Mouse (Mus musculus) yolk sac, embryonic 10.5 days (tissue): ENCODE results near the gene Mbd4.

ENCODE experiments used
- DNase-seq: peaks from one replicate; pipeline ENCODE4 v3.0.0-alpha.2; 2017; ENCODE audit warnings: low spot score

Mbd4 gene

DNA sequence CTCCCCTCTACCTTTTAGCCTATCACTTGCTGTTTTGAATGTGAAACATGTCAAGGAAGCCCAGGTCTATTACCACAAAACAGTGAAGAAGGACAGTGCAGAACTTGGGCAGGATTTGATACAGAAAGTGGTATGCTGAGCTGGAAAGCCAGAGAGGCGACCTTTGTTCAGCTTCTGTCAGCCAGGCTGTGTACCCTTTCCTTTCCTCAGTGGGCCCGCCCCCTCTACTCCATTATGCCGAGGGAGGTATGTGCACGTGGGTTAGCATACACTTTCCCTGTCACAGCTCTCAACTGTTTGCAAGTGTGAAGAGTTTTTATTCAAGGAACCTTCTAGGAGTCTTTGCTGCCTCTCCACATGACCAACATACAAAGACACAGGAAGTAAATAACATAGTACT lies 6.1 kb upstream of the Mbd4 start:
- peak; percentile 77 for DNase-seq

DNA sequence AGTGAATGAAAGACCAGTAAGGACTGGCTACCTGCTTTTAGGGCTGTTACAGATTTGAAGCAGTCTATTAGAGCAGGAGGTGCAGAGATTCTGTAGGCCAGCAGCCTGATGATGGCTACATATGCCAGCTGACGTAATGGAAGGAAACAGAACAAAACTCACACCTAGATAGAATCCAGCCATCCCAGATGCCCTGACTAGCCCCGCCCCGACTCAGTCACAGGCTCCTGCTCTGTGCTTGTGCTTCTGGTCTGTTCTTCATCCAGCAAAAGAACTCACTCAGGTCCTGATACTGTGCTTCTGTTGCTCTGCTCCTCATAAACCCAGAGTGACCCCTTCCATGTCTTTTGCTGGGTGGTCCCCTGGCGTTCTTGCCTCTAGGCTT lies 3.2 kb upstream of the Mbd4 start:
- no peak for DNase-seq

DNA sequence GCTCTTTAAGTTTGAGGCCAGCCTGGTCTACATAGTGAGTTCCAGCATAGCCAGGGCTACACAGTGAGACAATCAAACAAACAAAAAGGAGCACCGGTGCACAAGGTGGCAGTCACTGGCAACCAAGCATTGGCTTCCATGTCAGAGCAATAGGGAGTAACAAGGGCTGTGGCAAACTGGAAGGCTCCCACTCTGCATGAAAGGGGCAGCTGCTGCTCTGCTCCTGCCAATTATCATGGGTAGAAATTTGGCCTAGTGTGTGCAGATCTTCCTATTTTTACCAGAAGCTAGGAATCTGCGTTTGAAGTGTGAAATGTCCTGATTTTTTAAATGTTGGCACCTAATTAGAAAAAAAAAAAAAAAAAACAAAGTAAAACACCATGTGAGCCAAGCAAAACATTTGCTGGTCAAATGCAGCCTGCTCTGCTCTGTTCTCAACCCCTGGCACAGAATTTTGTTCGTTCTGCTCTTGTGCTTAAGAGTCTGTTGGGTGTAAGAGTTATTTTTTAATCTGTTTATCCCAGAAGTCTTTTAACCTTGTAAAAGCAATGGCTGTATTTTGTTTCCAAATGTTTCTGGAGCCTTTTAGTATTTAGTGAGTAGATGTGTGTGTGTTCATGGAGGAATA lies 2.7 kb upstream of the Mbd4 start:
- no peak for DNase-seq

DNA sequence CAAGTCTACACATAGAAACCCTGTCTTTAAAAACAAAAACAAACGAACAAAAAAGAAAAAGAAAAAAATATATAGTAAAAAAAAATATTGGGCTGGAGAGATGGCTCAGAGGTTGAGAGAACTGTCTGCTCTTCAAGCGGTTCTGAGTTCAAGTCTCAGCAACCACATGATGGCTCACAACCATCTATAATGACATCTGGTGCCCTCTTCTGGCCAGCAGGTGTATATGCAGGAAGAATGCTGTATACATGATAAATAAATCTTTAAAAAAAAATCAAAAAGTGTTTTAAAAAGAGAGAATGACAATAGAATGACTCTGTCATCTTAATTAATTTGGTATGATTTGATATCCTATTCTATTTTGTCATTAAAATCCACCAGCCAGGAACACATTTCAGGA lies 1.3 kb upstream of the Mbd4 start:
- DNase-seq = no peak

DNA sequence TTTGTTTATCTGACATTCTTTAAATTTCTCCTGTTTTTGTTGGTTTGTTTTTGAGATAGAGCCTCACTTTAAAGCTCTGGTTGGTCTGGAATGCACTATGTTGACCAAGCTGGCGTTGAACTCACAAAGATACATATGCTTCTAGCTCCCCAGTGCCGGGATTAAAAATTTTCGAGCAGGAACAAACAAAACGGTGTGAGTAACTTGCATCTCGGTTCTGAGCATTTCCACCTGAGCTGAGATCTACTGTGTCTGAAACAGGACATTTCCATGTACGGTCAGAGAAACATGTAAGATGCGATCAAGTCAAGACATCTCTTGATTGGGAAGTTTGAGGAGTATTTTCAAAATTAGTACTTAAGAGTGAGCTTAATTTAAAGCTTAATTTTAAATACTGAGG lies 814 bp upstream of the Mbd4 start:
- no peak for DNase-seq

DNA sequence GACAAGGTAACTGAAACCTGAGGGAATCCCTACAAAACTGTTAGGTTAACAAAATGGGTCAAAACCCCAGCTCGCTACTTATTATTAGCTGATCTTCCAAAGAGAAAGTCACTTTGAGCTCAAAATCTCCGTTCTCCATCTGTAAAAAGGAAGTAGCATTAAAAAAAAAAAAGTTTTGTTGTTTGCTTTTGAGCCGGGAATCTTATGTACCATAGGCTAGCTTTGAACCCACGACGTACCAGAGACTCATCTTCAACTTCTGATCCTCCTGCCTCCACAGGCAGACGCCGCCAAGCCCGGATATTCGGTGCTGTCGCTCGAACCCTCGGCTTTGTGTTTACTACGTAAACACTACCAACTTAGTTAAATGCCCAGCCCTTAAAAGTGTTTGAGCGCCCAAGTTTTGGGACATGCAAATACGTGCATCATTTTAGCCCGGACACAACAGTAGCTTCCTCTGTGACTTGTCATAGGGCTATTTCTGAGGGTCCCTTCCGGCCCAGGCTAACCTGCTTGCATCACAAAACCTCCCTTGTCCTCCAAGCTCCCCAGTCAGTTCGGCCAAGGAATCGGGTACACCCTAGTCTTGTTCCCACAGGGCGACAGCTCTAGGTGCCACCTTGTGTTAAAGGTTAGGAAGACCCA lies 603 bp downstream of the Mbd4 start:
- no peak for DNase-seq

DNA sequence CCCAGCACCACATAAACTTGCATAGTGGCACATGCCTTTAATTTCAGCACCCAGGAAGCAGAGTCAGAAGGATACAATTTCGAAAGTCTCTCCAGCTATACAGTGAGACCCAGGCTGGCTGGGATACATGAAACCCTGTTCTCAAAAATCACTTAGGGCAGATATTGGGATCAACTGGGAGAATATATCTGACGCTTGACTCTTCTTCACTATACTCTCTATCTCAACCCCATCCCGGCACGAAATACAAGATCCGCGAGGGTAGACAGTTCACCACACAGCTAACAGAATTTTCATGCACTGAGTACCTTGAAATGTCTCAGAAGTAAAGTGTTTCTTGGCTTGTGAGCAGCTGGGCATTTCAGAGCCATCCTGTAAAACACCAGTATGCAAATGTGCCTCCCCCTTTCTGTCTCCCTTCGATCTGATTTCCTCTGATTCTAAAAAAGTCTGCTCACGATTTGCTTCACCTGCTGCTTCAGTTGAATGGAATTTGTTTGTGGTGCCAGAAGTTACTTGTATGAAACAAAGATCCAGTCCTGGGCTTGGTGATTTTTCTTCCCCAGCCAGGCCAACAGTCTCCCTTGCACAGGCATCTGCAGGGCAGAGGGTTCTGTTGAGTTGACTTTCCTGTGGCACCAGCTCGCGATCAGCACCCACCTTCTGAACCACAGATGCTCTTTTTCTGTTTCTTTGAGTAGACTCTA lies 4.4 kb downstream of the Mbd4 start:
- no peak for DNase-seq

DNA sequence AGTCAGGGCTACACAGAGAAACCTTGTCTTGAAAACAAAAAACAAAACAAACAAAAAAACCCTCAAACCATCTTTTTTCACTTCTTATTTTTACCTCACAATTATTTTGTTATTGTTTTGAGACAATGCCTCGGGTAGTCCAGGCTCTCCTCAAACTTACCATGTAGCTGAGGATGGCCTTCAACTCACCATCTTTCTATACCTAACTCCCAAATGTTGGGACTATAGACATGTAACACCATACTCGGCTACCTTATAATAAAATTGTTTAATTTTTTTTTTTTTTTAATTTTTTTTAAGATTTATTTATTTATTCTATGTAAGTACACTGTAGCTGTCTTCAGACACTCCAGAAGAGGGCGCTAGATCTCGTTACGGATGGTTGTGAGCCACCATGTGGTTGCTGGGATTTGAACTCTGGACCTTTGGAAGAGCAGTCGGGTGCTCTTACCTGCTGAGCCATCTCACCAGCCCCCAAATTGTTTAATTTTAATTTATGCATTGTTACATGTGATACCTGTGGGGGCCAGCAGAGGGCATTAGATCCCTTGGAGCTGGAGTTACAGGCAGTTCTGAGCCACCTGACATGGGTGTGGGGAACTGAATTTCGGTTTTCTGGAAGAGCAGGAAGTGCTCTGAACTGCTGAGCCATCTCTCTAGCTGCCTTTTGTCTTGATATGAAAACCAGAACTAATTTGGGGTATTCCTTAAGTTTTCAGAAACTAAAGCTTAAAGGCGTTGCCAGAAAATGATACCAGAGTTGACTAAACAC lies 6.3 kb downstream of the Mbd4 start:
- DNase-seq = no peak

DNA sequence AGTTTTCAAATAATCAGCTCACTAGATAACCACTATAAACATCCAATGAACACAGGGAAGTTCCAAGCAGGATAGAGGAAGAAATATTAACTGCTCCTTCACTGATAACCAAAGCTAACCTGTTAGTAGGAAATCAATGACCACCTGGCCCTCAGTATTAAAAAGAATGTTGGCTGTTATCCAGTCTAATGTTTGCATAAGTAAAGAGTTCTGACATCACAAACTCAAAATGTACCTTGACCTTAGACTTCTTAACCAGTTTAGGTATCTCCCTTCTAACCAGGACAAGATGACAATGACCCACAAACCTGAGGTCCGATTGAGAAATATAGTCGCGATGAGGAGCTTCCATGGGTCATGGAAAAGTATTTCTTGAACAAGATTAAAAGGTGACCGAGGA lies 8.2 kb downstream of the Mbd4 start:
- no peak for DNase-seq

DNA sequence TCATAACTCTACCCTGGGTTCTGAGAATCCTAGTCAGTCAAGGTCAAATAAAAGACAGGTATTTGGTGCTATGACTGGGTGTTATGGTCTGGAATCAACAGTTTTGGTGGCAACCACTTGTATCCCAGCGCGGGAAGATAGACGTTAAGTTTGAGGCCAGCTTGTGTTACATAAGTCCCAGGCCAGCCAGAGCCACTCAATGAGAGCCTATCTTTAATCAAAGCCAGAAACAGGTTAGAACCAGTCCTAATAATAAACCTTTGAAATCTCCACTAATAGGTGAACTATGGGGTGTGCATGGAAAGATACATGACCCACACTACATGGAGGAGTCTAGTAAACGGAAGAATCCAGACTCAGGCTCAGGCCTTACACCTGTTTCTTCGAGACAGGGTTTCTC lies 14.4 kb downstream of the Mbd4 start:
- DNase-seq = no peak

DNA sequence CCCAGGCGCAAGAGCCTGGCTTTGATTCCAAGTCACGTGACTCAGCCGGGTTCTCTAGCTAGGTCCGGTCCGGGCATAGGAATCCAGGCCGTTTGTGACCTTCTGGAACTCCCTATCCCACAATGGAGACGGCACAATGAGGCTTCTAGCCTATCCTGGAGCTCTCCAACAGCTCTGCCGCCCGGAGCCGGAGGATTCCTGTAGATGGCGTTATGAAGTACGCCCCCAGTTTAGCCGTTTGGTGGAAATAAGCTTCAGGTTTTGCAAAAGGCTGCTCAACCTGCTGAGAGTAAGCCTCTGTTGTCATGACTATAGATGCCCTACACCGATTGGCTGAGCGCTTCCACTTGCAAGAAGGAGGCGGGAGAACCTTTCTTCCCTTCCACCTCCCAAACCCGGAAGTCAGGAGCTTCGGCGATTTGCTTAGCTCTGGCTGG lies 15.0 kb downstream of the Mbd4 start, which contains the start of gene Efcab12:
TSS of gene Efcab12 (minus strand) at position 252 of the 437 bp plus-strand sequence.
- DNase-seq = peak; percentile 76

DNA sequence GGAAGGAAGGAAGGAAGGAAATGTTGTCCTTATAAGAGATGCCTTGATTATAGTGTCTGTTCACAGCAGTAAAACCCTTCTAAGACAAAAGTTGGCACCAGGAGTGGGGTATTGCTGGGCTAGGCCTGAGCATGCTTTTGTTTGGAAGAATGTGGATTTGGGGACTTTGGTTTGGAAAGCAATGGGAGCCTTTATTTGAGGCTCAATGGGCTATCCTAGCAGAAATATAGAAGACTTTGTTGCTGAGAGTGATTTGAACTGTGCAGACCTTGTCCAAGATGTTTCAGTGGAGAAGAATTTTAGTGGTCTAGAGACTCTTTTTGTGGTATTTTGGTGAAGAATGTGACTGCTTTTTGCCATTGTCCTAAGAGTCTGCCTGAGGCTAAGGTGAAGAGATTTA lies 19.3 kb downstream of the Mbd4 start:
- DNase-seq = no peak

DNA sequence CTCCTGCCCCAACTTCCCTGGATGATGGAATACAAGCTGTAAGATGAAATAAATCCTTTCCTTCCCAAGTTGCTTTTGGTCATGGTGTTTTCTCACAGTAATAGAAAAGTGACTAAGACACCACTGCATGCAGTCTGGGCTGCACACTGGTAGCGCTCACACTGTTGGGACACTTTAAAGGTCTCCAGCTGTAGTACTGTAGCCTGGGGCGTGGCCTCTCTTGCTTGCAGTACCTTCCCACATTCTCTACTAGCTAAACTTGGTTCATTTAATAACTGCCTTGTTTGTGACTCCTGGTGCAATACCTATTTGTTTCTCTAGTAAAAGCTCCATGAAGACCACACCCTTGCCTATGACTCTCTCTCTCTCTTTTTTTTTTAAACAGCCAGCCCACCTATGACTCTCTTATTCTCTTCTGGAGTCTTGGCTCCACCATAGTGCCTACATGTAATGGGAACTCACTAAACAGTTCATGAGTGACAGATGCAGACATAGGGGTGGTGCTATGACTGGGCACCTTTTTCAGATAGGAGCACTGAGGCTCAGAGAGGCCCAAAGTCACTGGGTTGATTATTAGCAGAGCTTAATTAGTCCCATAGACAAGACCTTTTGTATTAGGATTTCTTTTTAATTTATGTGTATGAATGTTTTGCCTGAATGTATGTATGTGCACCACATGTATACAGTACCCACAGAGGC lies 20.9 kb downstream of the Mbd4 start:
- DNase-seq = no peak

DNA sequence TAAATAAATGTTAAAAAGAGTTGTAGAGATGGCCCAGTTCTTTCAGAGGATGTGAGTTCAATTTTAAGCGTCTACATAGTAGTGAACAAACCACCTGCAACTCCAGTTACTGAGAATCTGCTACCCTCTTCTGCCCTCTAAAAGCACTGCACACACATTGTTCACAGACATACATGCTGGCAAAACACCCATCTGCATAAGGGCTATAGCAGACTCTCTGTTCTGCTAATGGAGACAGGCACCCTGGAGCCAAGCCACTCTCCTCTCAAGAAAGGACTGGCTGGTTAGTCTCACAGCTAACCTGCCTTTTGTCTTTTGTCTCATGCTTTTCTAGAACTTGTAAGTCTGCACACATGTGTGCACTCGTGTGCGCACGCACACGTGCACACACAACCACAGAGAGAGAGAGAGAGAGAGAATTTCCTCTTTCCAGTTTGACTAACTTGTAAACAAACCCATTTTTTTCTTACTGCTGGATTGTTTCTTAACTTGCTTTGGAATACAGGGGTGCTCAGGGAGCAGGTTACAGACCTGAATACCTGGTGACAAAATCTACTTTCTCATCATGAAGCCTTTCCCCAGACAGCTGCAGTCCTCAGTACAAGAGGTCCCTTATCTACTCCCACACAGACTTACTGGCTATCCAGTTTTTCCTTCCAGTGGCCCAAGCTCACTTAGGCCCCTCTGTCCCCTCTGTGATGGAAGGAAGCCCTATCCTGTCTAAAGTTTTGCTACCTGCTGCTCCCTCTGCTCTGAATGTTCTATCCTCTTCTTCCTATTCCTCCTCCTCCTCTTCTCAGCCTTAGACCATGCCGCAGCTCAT lies 22.2 kb downstream of the Mbd4 start:
- no peak for DNase-seq

DNA sequence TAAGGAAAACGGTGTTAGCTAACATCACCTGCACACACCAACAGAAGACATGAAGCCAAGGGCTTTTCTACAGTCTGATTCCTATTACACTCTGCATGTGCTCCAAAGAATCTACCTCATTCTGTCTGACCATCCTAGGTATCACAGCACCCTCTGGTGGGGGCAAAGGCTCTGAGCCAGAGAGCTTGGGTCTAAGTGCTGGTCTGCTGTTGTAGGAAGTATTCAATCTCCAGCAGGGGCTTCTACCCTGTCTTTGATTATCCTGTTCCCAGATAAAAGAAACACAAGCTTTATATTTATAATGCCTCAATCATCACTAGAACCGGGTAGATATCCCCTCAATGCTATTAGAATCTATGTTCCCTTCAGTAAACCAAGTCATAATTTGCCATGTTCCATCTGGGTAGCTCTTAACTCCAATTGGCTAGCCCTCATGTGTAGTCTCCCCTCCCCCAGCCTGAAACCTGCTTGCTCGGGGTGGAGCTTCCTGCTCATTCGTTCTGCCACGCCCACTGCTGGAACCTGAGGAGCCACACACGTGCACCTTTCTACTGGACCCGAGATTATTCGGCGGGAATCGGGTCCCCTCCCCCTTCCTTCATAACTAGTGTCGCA lies 29.2 kb downstream of the Mbd4 start:
- peak; percentile 89 for DNase-seq

DNA sequence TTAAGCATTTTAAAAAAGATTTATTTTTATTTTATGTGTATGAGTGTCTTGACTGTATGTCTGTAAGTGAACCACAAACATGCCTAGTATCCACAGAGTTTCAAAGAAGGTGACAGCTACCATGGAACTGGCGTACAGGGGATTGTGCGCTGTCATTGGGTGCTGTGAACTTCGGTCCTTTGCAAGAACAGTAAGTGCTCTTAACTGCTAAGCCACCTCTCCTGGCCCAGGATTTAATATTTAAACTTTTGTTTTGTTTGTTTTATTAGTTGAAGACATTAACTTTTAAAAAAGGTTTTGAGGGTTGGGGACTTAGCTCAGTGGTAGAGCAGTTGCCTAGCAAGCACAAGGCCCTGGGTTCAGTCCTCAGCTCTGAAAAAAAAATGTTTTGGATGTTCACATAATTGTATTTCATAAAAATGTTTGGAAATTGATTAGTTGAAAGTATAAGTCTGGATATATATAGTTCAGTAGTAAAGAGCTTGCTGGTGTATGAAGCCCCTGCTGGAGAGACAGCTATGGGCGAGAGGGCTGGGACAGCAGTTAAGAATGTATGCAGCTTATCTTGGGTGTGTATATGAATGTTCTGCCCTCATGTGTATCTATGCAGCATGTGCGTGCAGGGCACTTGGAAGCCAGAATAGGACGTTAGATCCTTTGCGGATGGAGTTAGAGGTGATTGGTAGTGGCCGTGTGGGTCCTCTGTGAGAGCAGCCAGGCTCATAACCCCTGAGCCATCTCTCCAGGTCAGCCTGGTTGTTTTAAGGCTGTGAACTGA lies 31.8 kb downstream of the Mbd4 start:
- DNase-seq = no peak

DNA sequence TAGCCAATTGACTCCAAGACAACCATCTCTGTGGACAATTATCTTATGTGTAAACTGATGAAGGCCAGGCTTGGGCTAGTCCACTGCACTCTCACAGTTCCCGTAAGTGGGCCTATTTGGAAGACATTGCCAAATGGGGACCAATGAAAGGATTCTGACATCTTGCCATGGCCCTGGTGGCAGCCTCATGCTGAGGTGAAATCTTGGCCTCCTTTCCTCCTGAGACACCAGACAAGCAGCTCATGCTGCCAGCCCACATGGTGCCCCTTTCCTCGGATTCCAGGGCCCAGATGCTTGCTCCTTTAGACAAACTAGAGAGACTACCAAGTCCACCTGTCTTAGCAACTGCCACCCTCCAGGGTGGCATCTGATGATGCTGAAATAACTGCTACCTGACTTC lies 35.0 kb downstream of the Mbd4 start:
- DNase-seq = no peak

DNA sequence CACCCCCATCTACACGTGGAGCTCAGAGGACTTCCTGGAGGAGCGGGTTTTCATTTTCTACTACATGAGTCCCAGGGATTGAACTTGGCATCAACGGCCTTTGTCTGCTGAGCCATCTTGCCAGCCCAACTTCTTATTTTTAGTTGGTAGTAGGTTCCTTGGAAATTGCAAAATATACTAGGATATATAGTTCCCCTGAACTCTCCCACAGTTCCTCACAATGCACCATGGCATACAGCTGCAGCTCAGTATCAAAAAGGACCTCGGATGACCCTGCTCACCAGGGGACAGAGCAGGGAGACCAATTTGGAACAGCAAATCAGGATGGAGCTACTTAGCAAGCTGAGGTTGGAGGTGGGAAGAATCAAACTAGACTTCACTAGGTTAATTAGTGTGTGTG lies 38.1 kb downstream of the Mbd4 start:
- DNase-seq = no peak

DNA sequence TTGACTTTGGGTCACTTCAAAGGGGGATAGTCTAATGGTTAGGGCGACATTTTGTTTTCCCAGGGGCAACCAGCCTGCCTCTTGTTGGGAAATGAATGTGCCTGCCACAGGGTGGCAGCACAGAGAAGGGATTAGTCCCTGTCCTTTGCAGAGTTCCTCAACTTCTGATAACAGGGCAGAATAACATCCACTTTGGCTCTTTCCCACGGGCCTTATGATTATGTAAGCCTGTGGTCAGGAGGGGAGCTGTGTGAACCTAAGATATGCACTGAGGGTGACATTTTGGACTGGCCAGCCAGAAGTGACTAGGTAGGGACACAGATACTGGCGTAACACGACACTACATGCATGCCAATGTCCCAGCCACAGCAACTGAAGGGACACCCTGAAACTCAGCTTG lies 39.1 kb downstream of the Mbd4 start:
- no peak for DNase-seq

DNA sequence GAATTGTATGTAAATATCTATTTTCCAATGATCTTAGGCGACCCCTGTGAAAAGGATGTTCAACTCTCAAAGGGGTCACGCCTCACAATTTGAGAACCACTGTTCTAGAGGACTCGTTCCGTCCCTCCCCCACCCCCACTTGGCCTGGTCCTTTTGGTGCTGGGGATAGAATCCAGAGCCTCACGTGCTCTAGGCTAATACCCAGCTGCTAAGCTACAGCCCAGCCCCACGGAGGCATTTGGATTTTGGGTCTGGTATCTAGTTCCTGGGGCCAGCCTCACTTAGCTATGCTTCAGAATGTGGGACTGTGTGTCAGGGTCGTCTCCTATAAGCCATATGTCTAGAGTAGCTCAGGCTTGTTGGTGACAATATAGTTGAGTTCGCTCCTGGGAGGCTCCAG lies 41.6 kb downstream of the Mbd4 start:
- DNase-seq = no peak
